Mouse (Mus musculus): ENCODE measurements around the gene Cd19.
A peak's percentile ranks its signal among the peaks of the same experiment; 100 is the strongest.

Cd19 gene

GRCm38 (mm10) chr7:126377278-126378158, 37.2 kb downstream of the Cd19 start, which contains the start of gene Spns1:
Gene Spns1 (minus strand): TSS chr7:126377450.
- peak; percentile 100 for DNase-seq

DNA sequence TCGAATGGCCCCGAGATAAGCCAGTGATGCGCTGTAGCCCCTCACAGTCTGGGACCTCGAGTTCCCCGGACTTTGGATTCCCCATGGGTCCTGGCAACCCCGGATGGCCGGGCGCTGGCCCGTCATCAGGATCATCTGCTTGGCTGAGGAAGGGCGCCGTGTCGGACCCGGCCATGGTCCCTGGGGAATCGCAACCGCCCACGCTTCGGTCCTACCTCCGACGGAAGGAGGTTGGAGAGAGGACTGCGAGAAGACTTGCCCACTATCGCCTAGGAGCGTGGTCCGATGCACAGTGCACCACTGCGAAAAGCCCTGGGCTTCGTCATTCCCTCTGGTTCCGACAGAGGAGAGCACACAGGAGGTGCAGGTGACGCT, 37.8 kb downstream of the Cd19 start:
- DNase-seq, result no peak

GRCm38 (mm10) chr7:126375012-126375411, 39.7 kb downstream of the Cd19 start:
- no peak for DNase-seq

GRCm38 (mm10) chr7:126374526-126374925, 40.2 kb downstream of the Cd19 start:
- no peak for DNase-seq

GRCm38 (mm10) chr7:126373007-126373406, 41.7 kb downstream of the Cd19 start:
- DNase-seq, result no peak

- DNase-seq, result no peak
Measured at GRCm38 (mm10) chr7:126369393-126369792, 45.3 kb downstream of the Cd19 start, which contains the start of gene Lat. Gene Lat (minus strand): TSS chr7:126369570.

DNA sequence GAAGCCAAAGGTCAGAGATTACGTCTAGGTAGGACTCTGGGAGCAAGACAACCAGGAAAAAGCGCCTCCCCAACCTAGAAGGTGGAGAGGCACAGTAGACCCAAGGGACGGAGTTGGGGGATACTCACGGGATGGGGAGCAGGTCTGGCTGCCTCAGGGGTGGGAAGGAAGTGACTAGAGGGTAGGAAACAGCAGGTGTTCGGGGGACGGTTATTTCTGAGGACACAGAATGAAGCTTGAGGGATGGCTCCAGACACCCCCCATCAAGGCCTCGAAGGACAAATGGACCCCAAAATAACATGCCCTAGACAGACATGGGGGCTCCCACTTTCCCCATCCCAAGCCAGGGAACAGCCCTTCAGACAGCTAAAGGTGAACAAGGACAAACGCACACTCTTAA, 46.3 kb downstream of the Cd19 start:
- DNase-seq, result no peak

- no peak for DNase-seq
Measured at GRCm38 (mm10) chr7:126367636-126368035, 47.1 kb downstream of the Cd19 start.

- DNase-seq, result no peak
Measured at GRCm38 (mm10) chr7:126363038-126363437, 51.7 kb downstream of the Cd19 start.

GRCm38 (mm10) chr7:126359049-126359448, 55.6 kb downstream of the Cd19 start:
- DNase-seq, result no peak
